Mouse (Mus musculus) ovary, postnatal 14 days (tissue): ENCODE measurements around the gene Ccr10.
"Not testable (repeated sequence)": the region's sequence is repeated elsewhere in the genome, so short reads cannot be mapped to it uniquely, and the experiment has no call there.

Experiments
- DNase-seq: peaks from one replicate; pipeline ENCODE4 v3.0.0; 2022; ENCODE audit warnings: low spot score

Gene Ccr10

DNA sequence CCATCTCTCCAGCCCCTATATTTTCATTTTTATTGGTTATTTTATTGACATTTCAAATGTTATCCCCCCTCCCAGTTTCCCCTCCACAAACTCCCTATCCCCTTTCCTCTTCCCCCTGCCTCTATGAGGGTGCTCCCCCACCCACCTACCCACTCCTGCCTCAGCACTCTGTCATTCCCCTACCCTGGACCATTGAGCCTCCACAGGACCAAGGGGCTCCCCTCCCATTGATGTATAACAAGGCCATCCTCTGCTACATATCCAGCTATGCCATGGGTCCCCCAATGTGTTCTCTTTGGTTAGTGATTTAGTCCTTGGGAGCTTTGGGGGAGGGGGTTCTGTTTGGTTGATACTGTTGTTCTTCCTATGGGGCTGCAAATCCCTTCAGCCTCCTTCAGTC lies 20.6 kb downstream of the Ccr10 start:
- DNase-seq, result no peak

DNA sequence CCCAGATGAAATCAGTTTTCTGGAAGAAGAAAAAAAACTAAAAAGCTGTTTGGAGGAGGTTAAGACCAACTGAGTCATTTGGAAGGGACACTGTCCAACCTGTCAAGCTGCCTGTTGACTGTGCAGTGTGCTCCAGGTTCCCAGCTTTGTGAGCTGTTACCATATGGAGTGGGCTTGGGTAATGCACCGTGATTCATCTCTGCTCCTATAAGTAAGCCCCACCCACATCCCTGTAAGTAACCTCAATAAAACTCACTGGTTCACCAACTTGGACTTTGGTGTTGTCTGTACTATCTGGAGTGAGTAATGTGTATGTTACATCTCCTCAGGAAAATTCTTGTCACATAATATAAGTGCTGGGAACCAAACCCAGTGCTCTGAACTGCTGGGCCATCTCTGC lies 22.4 kb downstream of the Ccr10 start:
- no peak for DNase-seq

DNA sequence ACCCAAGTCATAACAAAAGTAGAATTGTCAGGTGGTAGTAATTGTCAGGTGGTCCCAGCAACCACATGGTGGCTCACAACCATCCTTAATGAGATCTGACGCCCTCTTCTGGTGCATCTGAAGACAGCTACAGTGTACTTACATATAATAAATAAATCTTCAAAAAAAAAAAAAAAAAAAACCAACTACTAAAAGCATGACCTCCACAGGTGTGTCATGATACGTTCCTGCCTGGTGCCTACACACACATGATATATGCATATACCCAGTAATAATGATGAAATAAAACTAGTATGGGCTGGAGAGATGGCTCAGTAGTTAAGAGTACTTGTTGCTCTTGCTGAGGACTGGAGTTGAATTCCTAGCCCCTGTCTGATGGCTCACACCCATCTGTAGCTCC lies 24.2 kb downstream of the Ccr10 start:
- no peak for DNase-seq

DNA sequence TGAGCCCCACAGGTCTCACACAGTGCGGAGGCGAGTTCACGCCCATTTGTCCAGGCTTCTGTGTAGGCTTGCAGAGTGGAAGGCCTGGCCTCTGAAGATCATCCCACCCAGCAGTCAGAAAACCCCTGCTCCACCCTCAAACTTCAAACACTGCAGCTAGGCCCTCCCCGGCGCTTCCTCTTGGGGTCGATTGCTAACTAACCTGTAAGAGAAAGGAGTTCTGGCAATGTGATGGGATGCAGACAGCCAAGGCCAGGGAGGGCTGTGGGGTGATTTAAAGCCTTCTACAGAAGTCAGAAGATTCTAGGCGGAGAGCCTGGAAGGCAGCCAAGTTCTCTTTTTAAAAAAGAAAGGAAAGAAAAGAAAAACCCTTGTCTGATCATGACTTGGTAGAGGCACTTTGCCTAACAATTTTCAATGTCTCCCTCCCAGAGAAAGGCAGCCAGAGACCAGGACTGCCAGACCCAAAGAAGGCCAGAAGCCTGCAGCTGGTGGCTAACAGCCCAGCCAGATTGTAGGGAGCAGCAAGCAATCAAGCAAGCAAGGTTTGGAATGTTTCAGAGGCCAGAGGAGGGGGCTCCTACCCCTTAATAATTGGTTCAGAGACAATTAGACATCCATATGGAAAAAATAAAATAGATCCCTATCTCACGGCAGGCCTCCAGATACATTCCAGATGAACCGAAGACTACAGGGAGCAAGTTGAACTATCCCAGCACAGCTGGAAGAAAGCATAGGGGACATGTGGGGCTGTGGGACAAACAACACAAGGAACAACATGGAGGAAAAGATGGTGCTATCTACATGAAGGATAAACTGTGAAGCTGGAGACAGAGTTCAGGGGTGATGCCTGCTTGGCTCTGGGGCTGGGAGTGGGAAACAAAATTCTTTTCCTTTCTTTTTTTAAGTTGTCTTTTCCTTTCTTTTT lies 25.8 kb downstream of the Ccr10 start:
- DNase-seq, result no peak

DNA sequence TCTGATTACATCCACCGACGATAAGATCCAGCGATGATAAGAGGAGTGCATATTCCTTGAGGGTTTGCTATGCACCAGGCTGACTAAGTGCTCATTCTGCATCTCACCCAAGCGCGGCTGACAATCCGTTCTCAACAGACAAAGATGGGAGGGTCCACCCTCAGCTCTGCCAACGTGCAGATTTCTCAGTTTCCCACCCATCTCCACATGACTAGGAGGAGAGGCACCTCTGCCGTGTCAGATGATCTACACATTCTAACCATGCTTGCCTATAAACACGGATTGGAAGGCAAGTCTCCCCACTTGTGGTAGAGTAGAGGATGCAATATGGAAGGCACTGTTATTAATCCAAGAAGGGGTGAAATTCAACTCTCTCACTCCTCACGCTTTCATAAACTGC lies 26.5 kb downstream of the Ccr10 start:
- no peak for DNase-seq

DNA sequence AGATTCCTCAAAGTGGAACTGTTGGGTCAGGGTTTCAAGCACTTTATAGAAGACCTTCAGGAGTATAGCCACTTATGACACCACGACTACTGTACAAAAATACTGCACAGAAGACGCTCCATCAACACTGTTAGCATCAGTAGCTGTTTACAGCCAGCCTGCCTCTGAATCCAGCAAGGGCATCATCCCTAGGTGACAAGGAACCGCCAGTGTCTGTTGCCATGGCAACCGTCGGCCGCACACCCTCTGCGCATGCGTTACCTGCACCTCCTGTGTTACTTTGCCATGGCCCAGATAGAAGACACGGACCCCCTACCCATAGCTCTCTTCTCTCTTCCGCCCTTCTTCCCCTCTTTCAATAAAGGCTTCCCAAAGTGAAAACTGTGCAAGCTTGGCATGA lies 28.9 kb downstream of the Ccr10 start:
- DNase-seq, result no peak

DNA sequence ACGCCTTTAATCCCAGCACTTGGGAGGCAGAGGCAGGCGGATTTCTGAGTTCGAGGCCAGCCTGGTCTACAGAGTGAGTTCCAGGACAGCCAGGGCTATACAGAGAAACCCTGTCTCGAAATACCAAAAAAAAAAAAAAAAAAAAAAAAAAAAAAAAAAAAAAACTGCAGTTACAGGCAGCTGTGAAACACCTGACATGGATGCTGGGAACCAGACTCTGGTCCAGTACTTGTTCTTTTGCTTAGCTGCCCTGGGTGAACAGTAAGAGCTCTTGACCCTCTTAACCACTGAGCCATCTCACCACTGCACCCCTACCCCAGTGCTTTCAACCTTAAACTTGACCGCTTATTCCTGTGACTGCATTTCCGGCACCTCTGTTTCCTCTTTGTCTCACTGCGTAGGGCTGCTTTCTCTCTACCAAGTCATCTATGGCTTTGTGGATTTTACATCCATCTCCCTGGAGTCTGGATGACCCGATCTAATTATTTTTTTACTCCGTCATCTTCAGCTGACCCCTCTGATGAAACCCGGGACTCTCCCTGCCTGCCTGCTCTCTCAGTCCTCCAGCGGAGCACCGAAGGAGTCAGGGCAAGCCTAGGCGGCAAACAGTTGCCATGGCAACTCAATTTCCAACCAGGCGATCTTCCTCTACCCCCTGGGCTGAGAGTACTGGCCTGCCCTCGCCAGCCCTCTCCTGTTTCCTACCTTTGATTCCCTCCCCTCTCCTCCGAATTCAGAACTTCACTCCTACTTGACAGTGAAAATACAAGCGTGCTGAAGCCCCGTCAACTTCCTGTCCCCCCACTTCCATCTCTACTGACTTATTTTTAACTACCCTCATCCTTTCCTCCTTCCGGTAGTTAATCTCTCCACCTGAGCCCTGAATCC lies 31.7 kb downstream of the Ccr10 start:
- DNase-seq, result no peak

DNA sequence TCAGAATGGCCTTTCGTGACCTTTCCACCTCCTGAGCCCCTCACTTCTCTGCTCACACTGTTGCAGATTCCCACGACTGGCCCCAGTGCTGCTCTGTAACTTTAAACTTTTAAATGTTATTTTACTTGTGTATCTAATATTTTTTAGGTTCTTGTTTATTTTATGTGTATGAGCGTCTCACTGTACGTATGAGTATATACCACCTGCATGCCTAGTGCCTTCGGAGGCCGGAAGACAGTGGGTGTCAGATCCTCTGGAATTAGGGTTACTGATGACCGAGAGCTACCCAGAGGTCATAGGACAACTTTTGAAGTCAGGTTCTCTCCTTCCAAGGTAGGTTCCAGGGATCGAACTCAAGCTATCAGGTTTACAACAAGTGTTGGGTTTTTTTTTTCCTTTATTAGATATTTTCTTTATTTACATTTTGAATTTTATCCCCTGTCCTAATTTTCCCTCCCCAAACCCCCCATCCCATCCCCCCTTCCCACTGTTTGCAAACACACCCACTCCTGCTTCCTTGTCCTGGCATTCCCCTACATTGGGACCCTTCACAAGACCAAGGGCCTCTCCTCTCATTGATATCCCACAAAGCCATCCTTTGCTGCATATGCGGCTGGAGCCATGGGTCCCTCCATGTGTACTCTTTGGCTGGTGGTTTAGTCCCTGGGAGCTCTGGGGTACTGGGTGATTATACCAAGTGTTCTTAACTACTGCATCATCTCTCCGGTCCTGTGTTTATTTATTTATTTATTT lies 32.9 kb downstream of the Ccr10 start:
- no peak for DNase-seq

DNA sequence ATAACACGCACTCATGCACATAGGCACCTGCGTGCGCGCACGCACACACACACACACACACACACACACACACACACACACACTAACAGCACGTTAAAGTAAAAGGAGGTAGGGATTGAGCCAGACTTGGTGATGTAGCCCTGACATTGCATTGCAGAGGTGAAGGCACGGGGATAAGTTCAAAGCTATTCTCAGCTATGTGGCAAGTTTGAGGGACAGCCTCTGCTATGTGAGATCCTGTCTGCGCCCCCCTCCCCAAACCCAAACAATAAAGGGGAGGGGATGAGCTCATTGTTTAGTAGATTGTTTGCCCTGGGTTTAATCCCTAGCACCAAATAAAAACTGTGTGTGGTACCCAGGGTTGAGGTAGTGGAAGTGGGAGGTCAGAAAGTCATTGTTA lies 34.2 kb downstream of the Ccr10 start:
- no peak for DNase-seq

DNA sequence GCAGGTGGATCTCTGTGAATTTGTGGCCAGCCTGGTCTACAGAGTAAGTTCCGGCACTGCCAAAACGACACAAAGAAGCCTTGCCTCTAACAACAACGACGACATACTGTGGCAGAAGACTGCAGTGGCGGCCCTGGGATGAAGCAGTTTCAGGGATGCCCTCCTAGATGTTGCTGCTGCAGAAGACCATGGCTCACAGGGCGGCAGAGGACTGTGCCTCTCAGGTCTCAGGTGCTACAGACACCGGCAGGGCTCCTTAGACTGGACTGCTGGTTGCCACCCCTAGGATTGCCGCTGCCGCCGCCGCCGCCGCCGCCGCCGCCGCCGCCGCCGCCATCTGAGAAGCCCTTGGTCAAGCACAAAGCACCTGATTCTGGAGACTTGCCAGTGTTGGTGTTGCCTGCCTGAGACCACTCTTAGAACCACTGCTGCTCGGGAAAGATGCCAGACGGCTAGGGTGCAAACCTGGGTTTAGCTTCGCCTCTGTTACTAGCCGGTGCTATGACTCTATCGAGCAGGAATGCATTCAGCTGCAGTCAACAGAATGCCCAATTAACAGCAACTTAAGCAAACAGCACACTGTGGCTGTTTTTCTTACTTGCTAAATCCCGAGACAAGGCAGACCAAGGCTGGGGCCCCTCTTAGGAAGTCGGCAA lies 35.0 kb downstream of the Ccr10 start:
- no peak for DNase-seq

DNA sequence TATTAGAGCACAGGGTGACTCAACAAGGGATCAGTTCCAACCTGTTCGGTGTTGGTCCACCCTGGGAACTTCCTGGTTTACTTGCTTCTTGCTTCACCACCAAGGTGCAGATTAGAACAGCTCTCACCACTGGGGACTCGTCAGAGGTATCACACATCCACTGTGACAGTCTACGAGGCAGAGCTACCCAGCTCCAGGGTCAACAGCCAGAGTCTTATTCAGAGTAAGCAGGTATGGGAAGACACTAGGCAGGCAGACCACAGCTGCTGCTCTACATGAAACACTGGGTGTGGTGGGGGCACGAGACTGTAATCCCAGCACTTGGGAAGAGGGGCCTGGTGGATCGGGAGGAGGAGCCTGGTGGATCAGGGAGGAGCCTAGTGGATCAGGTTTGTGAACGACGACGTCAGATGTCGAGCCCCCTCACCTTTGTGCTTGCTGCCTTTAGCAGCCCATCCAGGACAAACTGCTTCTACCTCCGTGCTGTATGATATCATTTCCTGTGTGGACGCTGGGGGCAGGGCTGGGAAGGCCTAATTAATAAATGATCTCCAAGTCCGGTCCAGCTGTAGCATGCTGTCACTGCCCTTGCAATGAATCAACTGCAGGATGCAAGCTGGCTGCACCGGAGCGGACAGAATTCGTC lies 36.6 kb downstream of the Ccr10 start:
- DNase-seq, result no peak

DNA sequence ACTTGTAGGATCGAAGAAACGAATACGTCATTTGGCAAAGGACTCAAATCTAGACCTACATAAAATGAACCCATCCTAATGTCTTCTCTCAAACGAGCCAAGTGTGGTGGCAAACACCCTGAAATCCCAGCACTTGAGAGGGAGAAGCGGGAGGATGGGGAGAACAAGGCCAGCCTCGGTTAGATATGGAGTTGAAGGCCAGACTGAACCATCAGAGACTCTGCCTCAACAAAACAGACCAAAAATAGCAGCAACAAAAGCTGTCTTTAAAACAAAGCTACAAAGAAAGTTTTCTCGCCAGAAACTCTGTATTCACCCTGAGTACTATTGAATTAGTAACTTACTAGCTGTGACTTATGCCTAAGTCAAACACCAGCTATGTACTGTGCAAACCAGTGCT lies 38.2 kb downstream of the Ccr10 start:
- DNase-seq, result no peak

DNA sequence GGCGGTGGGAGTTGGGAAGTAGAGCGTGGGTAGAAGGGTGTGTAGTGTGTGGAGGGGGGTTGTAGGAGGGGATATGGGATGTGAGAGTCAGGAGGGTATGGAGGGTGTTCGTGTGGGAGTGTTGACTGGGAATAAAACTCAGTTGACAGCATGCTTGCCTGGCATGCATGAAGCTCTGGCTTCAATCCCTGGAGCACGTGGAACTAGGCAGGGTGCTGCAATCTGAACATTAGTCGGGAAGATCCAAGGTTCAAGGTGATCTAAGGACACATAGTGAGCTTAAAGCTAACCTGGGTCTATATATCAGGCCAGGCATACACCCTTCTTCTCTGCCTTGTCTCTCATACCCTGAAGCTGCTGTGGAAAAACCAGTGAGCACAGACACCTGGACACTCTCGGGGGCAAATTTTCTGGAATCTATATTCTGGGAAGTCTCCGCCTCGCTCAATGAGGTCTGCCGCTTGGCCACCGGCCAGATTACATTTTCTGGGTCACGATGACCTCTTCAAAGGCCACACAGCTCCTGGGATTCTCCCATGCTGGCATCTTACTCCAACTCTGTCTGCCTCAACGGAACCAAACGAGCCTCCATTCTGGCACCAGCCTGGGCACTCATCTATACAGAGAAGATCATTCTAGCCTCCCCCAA lies 40.9 kb downstream of the Ccr10 start:
- no peak for DNase-seq

DNA sequence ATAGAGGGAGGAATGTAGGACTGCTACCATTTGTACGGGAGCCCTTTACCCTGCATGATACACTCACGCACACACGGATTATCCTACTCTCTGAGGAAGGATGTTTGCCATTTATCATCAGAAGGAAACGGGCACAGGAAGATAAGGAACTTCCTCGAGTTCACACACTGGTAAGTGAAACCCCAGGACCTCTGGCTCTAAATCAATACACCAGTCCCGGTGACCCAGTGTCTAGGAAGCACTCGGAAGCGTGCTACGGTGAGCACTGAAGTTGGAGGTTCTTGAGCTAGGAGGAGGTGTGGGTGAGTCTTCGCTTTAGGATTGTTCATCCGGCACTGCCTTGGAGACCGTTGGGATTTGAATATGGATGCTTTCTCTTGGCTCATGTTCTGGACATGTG lies 42.2 kb downstream of the Ccr10 start:
- no peak for DNase-seq

DNA sequence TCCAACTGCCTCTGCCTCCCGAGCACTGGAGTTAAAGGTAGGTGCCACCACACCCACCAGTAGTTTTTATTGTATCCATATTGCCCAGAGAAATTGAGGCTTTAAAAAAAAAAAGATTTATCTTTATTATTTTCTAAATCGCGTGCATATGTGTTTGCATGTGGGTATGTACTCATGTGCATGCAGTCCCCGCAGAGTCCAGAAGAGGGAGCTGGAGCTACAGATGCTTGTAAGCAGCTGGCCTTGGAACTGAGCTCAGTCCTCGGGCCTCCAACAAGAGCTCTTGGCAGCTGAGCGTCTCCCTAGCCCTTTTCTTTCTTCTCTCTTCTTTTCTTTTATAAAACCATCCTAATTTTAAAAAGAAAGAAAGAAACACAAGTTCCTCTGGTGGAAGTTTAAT lies 43.5 kb downstream of the Ccr10 start:
- no peak for DNase-seq

DNA sequence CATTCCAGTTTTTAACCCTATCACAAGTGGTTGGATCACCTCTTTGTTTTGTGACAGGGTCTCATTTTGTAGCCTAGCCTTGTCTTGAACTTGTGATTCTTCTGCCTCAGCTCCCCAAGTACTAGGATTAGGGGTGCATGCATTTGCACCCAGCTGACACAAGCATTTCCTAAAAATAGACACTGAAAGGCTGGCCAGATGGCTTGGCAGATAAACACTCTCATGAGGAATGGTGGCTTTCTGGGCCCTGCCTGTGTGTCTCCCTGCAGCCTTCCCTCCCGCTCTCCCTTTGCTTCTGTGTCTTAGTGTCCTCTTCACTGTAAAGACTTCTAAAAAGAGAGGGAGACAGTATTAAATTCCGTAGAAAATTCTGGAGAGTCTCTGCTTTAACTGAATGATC lies 44.1 kb downstream of the Ccr10 start:
- DNase-seq, result no peak

DNA sequence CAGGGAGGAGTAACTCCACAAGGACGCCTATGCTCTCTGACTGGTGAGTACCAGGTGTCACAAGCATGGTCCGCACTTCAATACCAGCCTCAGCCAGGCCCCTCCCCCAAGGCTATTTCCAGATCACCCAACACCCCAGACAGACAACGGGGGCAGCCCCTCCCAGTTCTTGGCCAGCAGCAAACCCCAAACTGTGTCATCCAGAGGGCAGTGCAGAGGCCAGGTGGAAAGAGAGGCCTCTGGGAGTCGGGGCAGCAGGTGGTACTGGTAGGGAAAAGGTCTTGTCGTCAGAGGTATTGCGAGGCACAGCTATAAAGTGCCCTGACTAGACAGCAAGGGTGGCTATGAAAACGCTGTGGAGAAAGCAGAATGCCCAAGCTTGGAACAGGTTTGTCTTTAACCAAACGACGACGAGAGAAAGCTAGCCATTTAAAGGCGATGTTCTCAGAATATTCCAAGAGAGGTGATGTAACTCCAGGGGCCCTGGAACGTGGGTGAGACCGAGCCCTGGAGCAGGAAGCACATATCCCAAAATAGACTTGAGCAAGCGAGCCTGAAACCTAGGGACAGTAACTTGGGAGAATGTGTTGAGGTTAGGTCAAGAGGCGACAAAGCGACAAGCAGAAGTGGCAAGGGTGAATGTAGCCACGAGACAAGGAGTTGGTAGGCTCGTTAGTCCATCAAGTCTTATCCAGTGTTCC lies 45.0 kb downstream of the Ccr10 start:
- no peak for DNase-seq

DNA sequence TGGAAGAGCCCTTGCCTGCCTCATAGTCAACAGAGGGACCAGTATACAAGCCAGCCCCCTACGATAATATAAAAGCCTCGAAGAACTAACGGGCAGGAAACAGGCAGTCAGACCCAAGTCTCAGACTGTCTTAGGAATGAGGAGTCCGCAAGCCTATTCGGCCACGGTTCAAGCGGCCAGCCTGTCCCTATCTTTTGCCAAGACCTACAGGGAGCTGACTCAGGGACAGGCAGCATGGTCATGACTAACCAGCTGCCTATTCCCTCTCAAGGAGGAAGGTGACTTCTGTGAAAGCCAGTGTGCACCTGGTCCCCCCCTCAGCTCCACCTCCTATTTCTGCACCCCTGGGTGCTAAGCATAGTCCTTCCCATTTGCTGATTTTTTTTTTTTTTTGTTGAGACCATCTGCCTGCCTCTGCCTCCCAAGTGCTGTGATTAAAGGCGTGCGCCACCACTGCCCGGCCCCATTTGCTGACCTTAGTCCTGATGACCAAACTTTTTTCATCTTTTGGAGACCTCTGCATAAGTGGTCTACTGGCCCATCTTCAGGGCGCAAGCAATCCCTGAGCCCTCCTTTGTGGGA lies 46.2 kb downstream of the Ccr10 start:
- DNase-seq, result no peak

DNA sequence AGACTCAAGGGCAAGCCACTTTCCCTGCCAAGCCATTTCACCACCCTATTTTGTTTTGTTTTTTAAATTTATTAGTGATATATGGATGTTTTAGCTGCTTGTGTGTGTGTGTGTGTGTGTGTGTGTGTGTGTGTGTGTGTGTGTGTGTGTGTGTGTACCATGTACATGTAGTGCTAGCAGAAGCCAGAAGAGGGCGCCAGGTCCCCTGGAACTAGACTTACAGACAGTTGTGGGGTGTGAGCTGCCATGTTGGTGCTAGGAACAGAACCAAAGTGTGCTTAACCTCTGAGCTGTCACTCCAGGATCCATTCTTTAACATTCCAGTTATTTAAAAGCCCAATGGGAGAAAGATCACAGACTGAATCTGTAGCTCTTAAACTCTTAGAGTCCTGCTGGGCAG lies 48.2 kb downstream of the Ccr10 start:
- DNase-seq, result no peak

DNA sequence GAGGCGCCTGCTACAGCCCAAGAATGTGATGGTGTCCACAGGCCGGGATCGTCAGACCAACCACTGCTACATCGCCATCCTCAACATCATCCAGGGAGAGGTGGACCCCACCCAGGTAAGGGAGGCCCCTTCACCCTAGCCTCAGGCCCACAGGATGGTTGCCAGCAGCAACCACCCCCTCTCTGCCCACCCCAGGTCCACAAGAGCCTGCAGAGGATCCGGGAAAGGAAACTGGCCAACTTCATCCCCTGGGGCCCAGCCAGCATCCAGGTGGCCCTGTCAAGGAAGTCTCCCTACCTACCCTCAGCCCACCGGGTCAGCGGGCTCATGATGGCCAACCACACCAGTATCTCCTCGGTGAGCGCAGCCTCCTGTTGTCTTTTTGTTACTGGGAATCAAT lies 50.2 kb downstream of the Ccr10 start:
- not testable (repeated sequence) for DNase-seq
